Mouse (Mus musculus) ZHBTc4 (cell line): ENCODE results near the gene Ajm1.

Experiments
- DNase-seq: peaks from one replicate; pipeline ENCODE4 v3.0.0-alpha.2; 2011; ENCODE audit warnings: low read depth, low spot score

The Ajm1 gene

GRCm38 (mm10) chr2:25526510-25527302 is 54.9 kb downstream of the Ajm1 start:
- no peak for DNase-seq
